In genomic region chr4:137043799-137044198, GRCm38 (mm10) we compare ENCODE assay signal across 9 mouse cellular contexts. TPM values are rescaled to one million over a fixed set of nuclear protein-coding genes. Genes with fewer than 3 reads are reported as not detected.
A peak's percentile ranks its signal among the peaks of the same experiment; 100 is the strongest.
DNase-seq lines count a peak whose midpoint lies in the region; ATAC-seq lines count a peak whose summit lies in the region.
"Had no signal": no experiment of that assay in that cellular context is flagged by ENCODE, and none has a peak within 500 bp of the region (broad histone marks: within the 10 kb centered on the region; RNA-seq: fewer than 3 reads in every experiment).

No protein-coding gene starts in this region.

- 46% methylated on average over 11 of the region's 11 CpGs for WGBS in midbrain, embryonic 13.5 days
- WGBS in midbrain, embryonic 11.5 days: 61% methylated on average over 11 of the region's 11 CpGs
- WGBS in kidney, embryonic 15.5 days: 32% methylated on average over 11 of the region's 11 CpGs
- WGBS in neural tube, embryonic 15.5 days: 34% methylated on average over 11 of the region's 11 CpGs

- H3K36me3 ChIP-seq in midbrain, embryonic 13.5 days: no peaks in the 10 kb centered on the region
- no peaks in the 10 kb centered on the region for H3K36me3 ChIP-seq in midbrain, embryonic 11.5 days (ENCODE audit: control insufficient read depth, insufficient read depth, low read length)
- H3K36me3 ChIP-seq in kidney, embryonic 15.5 days: no peaks in the 10 kb centered on the region
- no peaks in the 10 kb centered on the region for H3K36me3 ChIP-seq in neural tube, embryonic 15.5 days

- H3K27me3 ChIP-seq in midbrain, embryonic 13.5 days: 0 out of 2 replicates have a peak, but pooled peaks cover 5% of the 10 kb centered on the region
- H3K27me3 ChIP-seq in midbrain, embryonic 11.5 days (ENCODE audit: control insufficient read depth, insufficient read depth, low read length): no peaks in the 10 kb centered on the region
- H3K27me3 ChIP-seq in kidney, embryonic 15.5 days: no peaks in the 10 kb centered on the region
- no peaks in the 10 kb centered on the region for H3K27me3 ChIP-seq in neural tube, embryonic 15.5 days (replicated peaks)

- H3K9me3 ChIP-seq in midbrain, embryonic 13.5 days: no peaks in the 10 kb centered on the region
- no peaks in the 10 kb centered on the region for H3K9me3 ChIP-seq in midbrain, embryonic 11.5 days (ENCODE audit: control insufficient read depth, low read length)
- H3K9me3 ChIP-seq in kidney, embryonic 15.5 days (replicated peaks): no peaks in the 10 kb centered on the region
- no peaks in the 10 kb centered on the region for H3K9me3 ChIP-seq in neural tube, embryonic 15.5 days (replicated peaks)

- ATAC-seq in midbrain, embryonic 13.5 days: no peak
- ATAC-seq in midbrain, embryonic 11.5 days (ENCODE audit: low FRiP score): no peak
- no peak for ATAC-seq in kidney, embryonic 15.5 days (replicated peaks; ENCODE audit: low FRiP score)
- no peak for ATAC-seq in neural tube, embryonic 15.5 days (ENCODE audit: low FRiP score)

- 0 out of 2 replicates have a peak overlapping the region, but pooled peaks have one; percentile 4 for H3K4me2 ChIP-seq in midbrain, embryonic 13.5 days (replicated peaks)
- H3K4me2 ChIP-seq in midbrain, embryonic 11.5 days: no peak overlapping the region
- peak overlapping the region; percentile 37 for H3K4me2 ChIP-seq in kidney, embryonic 15.5 days
- peak overlapping the region; percentile 31 for H3K4me2 ChIP-seq in neural tube, embryonic 15.5 days

- peaks cover 63% of the 10 kb centered on the region for H3K4me1 ChIP-seq in midbrain, embryonic 13.5 days (replicated peaks)
- H3K4me1 ChIP-seq in midbrain, embryonic 11.5 days (ENCODE audit: control insufficient read depth, insufficient read depth, low read length): peaks cover 5% of the 10 kb centered on the region; the same call in 1 of the 2 replicates
- H3K4me1 ChIP-seq in kidney, embryonic 15.5 days: peaks cover 40% of the 10 kb centered on the region
- peaks cover 52% of the 10 kb centered on the region for H3K4me1 ChIP-seq in neural tube, embryonic 15.5 days

- peak overlapping the region; percentile 67 for H3K27ac ChIP-seq in midbrain, embryonic 13.5 days
- no peak overlapping the region for H3K27ac ChIP-seq in midbrain, embryonic 11.5 days (ENCODE audit: low read depth, low read length)
- peak overlapping the region; percentile 63; the same call in 1 of the 2 replicates for H3K27ac ChIP-seq in kidney, embryonic 15.5 days
- peak overlapping the region; percentile 68 for H3K27ac ChIP-seq in neural tube, embryonic 15.5 days (replicated peaks)
- H3K27ac ChIP-seq: liver, embryonic 14.5 days had no signal

- DNase-seq in cerebellum, postnatal 14 days: peak; percentile 72 to 77
- DNase-seq in cerebellum, postnatal 4 days (ENCODE audit: low spot score in 2 of 2): no peak
- DNase-seq in midbrain, embryonic 11.5 days (ENCODE audit: low spot score, missing footprints): no peak
- DNase-seq in thymus, adult 18-20 months: no peak
- DNase-seq in spleen, adult 18-20 months: no peak

- no peak overlapping the region for H3K4me3 ChIP-seq in midbrain, embryonic 13.5 days (replicated peaks)
- no peak overlapping the region for H3K4me3 ChIP-seq in midbrain, embryonic 11.5 days (ENCODE audit: low read depth, low read length)
- H3K4me3 ChIP-seq in kidney, embryonic 15.5 days (replicated peaks): no peak overlapping the region
- no peak overlapping the region for H3K4me3 ChIP-seq in neural tube, embryonic 15.5 days (replicated peaks)

- no peak overlapping the region for H3K9ac ChIP-seq in midbrain, embryonic 13.5 days (replicated peaks)
- no peak overlapping the region for H3K9ac ChIP-seq in midbrain, embryonic 11.5 days (ENCODE audit: low read length)
- no peak overlapping the region for H3K9ac ChIP-seq in kidney, embryonic 15.5 days
- no peak overlapping the region for H3K9ac ChIP-seq in neural tube, embryonic 15.5 days (replicated peaks)
- H3K9ac ChIP-seq: liver, embryonic 14.5 days had no signal

RNA-seq across cellular contexts. Expression of gene Zbtb40, which starts 4.8 kb away (rescaled TPM):
- polyA plus RNA-seq in midbrain, embryonic 13.5 days (2015; fragmentation: Nextera tagmentation; extraction: Ambion mirVana): 4.2 and 5.3 TPM in 2 replicates
- polyA plus RNA-seq in midbrain, embryonic 11.5 days (2014; fragmentation: Nextera tagmentation; extraction: Ambion mirVana): 3.4 and 4.2 TPM in 2 replicates
- 4.1 and 4.6 TPM in 2 replicates for polyA plus RNA-seq in kidney, embryonic 15.5 days (2015; fragmentation: Nextera tagmentation; extraction: Ambion mirVana)
- polyA plus RNA-seq in neural tube, embryonic 15.5 days (2015; fragmentation: Nextera tagmentation; extraction: Ambion mirVana): 3.6 and 4.6 TPM in 2 replicates

Comparison
In these comparisons a context has a peak if more than half of its experiments do, and no peak if none do; other contexts are left out.
1. DNase-seq: peak in cerebellum, postnatal 14 days (2 of 2); none in cerebellum, postnatal 4 days (0 of 2), midbrain, embryonic 11.5 days (single experiment), thymus, adult 18-20 months (0 of 2) and spleen, adult 18-20 months (0 of 2).